Mouse (Mus musculus): Measurements from ENCODE around the gene 6030452D12Rik.
A peak's percentile ranks its signal among the peaks of the same experiment; 100 is the strongest.

Gene 6030452D12Rik

GRCm38 (mm10) chr8:106516581-106516980 lies 16.3 kb downstream of the 6030452D12Rik start:
- no peak for DNase-seq (ENCODE audit: low spot score in 2 of 2)

- DNase-seq (ENCODE audit: low spot score in 2 of 2), result no peak
These were observed 18.4 kb downstream of the 6030452D12Rik start for GRCm38 (mm10) chr8:106518763-106519162.

- no peak for DNase-seq (ENCODE audit: low spot score in 2 of 2)
These were observed 20.3 kb downstream of the 6030452D12Rik start for GRCm38 (mm10) chr8:106520578-106520977.

- DNase-seq (ENCODE audit: low spot score in 2 of 2), result no peak
These were observed 21.5 kb downstream of the 6030452D12Rik start for GRCm38 (mm10) chr8:106521845-106522244.

- no peak for DNase-seq (ENCODE audit: low spot score in 2 of 2)
These were observed 26.4 kb downstream of the 6030452D12Rik start for GRCm38 (mm10) chr8:106526725-106527124.

- DNase-seq (ENCODE audit: low spot score in 2 of 2), result no peak
These were observed 27.1 kb downstream of the 6030452D12Rik start for GRCm38 (mm10) chr8:106527241-106528036.

- no peak for DNase-seq (ENCODE audit: low spot score in 2 of 2)
These were observed 28.4 kb downstream of the 6030452D12Rik start for GRCm38 (mm10) chr8:106528596-106529249.

- no peak for DNase-seq (ENCODE audit: low spot score in 2 of 2)
These were observed 29.7 kb downstream of the 6030452D12Rik start for GRCm38 (mm10) chr8:106529885-106530482.

GRCm38 (mm10) chr8:106530566-106530965 lies 30.2 kb downstream of the 6030452D12Rik start:
- DNase-seq (ENCODE audit: low spot score in 2 of 2), result no peak

- DNase-seq (ENCODE audit: low spot score in 2 of 2), result no peak
These were observed 33.4 kb downstream of the 6030452D12Rik start for GRCm38 (mm10) chr8:106533709-106534108.

GRCm38 (mm10) chr8:106534449-106534848 lies 34.1 kb downstream of the 6030452D12Rik start:
- DNase-seq (ENCODE audit: low spot score in 2 of 2), result peak in 1 of 2 experiments; percentile 34

GRCm38 (mm10) chr8:106535448-106535847 lies 35.1 kb downstream of the 6030452D12Rik start:
- DNase-seq (ENCODE audit: low spot score in 2 of 2), result no peak

GRCm38 (mm10) chr8:106539193-106539592 lies 38.9 kb downstream of the 6030452D12Rik start:
- DNase-seq (ENCODE audit: low spot score in 2 of 2), result no peak

- no peak for DNase-seq (ENCODE audit: low spot score in 2 of 2)
These were observed 40.7 kb downstream of the 6030452D12Rik start for GRCm38 (mm10) chr8:106541002-106541401.

- DNase-seq (ENCODE audit: low spot score in 2 of 2), result no peak
These were observed 42.7 kb downstream of the 6030452D12Rik start for GRCm38 (mm10) chr8:106543043-106543442.

- DNase-seq (ENCODE audit: low spot score in 2 of 2), result no peak
These were observed 44.8 kb downstream of the 6030452D12Rik start for GRCm38 (mm10) chr8:106545149-106545548.

- DNase-seq (ENCODE audit: low spot score in 2 of 2), result no peak
These were observed 46.4 kb downstream of the 6030452D12Rik start for GRCm38 (mm10) chr8:106546746-106547145.

GRCm38 (mm10) chr8:106548366-106548936 lies 48.1 kb downstream of the 6030452D12Rik start:
- no peak for DNase-seq (ENCODE audit: low spot score in 2 of 2)

- DNase-seq (ENCODE audit: low spot score in 2 of 2), result no peak
These were observed 50.6 kb downstream of the 6030452D12Rik start for GRCm38 (mm10) chr8:106550906-106551305.

GRCm38 (mm10) chr8:106554011-106554410 lies 53.7 kb downstream of the 6030452D12Rik start:
- DNase-seq (ENCODE audit: low spot score in 2 of 2), result no peak

GRCm38 (mm10) chr8:106556068-106556645 lies 55.8 kb downstream of the 6030452D12Rik start:
- no peak for DNase-seq (ENCODE audit: low spot score in 2 of 2)

All from frontal cortex, postnatal 25 days (tissue).